Mouse (Mus musculus) kidney, embryonic 16.5 days (tissue): ENCODE data around the gene Arl8a. TPM values are rescaled to one million over a fixed set of nuclear protein-coding genes. Genes with fewer than 3 reads are reported as not detected.

ENCODE experiments used
- ATAC-seq: fragments of 200-750 bp; cut with Nextera tagmentation; 2 replicates; pipeline ENCODE4 v1.8.0; 2017; ENCODE audit warnings: moderate TSS enrichment; ENCODE audit not compliant: low FRiP score, low TSS enrichment
- H3K27ac ChIP-seq: fragments of 300-500 bp; sonication (generic); 2 replicates; pipeline ENCODE4 v1.5.1; 2014; ENCODE audit warnings: low read length
- H3K27me3 ChIP-seq: fragments of 300-500 bp; sonication (generic); 2 replicates; pipeline ENCODE4 v1.6.1; 2014; ENCODE audit warnings: low read length, control low read depth, mixed read lengths; ENCODE audit not compliant: insufficient read depth
- H3K36me3 ChIP-seq: fragments of 300-500 bp; sonication (generic); 2 replicates; pipeline ENCODE4 v1.6.1; 2014; ENCODE audit warnings: low read length, control low read depth, mixed read lengths; ENCODE audit not compliant: insufficient read depth
- H3K4me1 ChIP-seq: fragments of 300-500 bp; sonication (generic); 2 replicates; pipeline ENCODE4 v1.6.1; 2014; ENCODE audit warnings: low read length, control low read depth, mixed read lengths; ENCODE audit not compliant: insufficient read depth
- H3K4me2 ChIP-seq: fragments of 300-500 bp; sonication (generic); replicated peaks from 2 replicates; pipeline ENCODE4 v1.6.1; 2014; ENCODE audit warnings: low read depth, low read length
- H3K4me3 ChIP-seq: fragments of 300-500 bp; sonication (generic); 2 replicates; pipeline ENCODE4 v1.5.1; 2014; ENCODE audit warnings: mild to moderate bottlenecking, low read length
- H3K9ac ChIP-seq: fragments of 300-500 bp; sonication (generic); replicated peaks from 2 replicates; pipeline ENCODE4 v1.6.1; 2014; ENCODE audit warnings: low read length
- H3K9me3 ChIP-seq: fragments of 300-500 bp; sonication (generic); 2 replicates; pipeline ENCODE4 v1.6.1; 2016; ENCODE audit warnings: low read length, control low read depth
- WGBS: fragments of 180-500 bp; shearing (Covaris S2); extraction: QIAGEN DNeasy Blood & Tissue Kit; methylation state at CpG from one replicate; pipeline ENCODE4 v1.1.7; 2014; 5-methylcytosine and 5-hydroxymethylcytosine counted together
- polyA plus RNA-seq: library from polyadenylated mRNA; unstranded; fragments of >200 nt; fragmentation: Nextera tagmentation; extraction: Ambion mirVana; gene quantifications from 2 replicates; pipeline ENCODE4 v1.2.1, GENCODE M21; 2015

The Arl8a gene
- polyA plus RNA-seq, 1 experiment from 2014 or later, result 46.7 TPM

DNA sequence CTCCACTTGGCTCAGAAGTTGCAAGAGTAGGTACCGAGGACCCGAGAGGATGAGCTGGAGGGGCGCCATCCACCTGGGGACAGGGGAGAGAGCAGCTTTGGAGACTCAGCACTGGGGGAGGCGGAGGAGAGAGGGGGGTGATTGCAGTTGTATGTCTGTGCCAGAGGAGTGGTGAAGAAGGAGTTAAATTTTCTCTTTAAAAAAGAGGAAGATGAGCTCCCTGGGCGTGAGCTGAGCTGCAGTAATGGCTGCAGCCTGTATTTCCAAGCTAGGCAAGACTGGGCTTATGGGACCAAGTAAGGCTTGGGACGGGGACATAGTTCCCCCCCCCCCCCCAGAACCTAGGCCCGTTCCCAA, 1.1 kb downstream of the Arl8a start:
- no peaks in the 10 kb centered on the region for H3K9me3 ChIP-seq
- 1% methylated on average over 6 of the region's 7 CpGs for WGBS
- H3K27me3 ChIP-seq, result no peaks in the 10 kb centered on the region
- no peaks in the 10 kb centered on the region for H3K36me3 ChIP-seq
- ATAC-seq, result peak; percentile 14
- H3K27ac ChIP-seq, result peak overlapping the region; percentile 83
- peak overlapping the region; percentile 97 for H3K4me3 ChIP-seq
- peak overlapping the region; percentile 82 for H3K4me2 ChIP-seq
- peak overlapping the region; percentile 96 for H3K9ac ChIP-seq
- H3K4me1 ChIP-seq, result peaks cover 12% of the 10 kb centered on the region

DNA sequence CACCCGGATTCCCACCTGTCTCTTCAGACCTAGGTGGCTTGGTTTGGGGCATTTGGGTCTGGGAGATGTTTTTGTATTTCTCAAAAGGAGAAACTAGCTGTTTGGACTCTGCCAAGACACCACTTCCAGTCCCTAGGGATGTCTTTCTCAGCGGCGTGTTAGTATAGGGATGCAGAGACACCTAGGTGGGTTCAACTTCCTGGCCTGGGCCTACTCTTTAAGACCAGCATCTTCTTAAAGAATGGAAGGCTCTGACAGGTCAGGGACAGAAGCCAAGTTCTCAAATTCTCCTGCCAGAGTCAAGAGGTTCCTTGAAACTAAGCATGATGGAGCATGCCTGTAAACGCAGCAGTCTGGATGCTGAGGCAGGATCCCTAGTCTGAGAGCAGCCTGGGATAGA, 1.9 kb downstream of the Arl8a start:
- ATAC-seq, result no peak
- peaks cover 12% of the 10 kb centered on the region for H3K4me1 ChIP-seq
- H3K4me3 ChIP-seq, result peak overlapping the region; percentile 97
- H3K9me3 ChIP-seq, result no peaks in the 10 kb centered on the region
- 67% methylated on average over 4 of the region's 4 CpGs for WGBS
- H3K9ac ChIP-seq, result no peak overlapping the region; the same call in 1 of the 2 replicates
- no peak overlapping the region for H3K27ac ChIP-seq
- peak overlapping the region; percentile 82 for H3K4me2 ChIP-seq
- no peaks in the 10 kb centered on the region for H3K36me3 ChIP-seq
- H3K27me3 ChIP-seq, result no peaks in the 10 kb centered on the region

DNA sequence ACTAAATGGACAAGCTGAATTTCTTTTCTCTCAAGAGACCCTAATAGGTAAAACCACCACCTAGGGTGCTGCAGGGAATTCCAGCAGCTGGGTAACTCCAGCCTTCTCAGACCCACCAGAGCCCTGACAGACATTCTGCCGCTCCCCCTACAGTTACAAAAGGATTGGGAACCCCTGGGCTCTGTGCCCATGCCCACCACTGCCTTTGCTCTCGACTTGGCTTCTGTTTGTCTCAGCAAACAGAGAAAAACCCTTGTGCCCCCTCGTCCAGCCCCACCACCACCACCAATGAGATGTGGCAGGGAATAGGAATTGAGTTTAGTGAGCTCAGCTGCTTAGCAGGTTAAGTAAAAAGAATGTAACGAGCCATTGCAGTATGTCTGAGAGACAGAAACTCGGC, 2.4 kb downstream of the Arl8a start:
- Histone ChIP-seq H3K4me2 (no peak overlapping the region), H3K4me3 (no peak overlapping the region), H3K4me1 (peaks cover 15% of the 10 kb centered on the region), H3K9me3 (no peaks in the 10 kb centered on the region), H3K9ac (no peak overlapping the region), H3K36me3 (no peaks in the 10 kb centered on the region), H3K27me3 (no peaks in the 10 kb centered on the region), H3K27ac (no peak overlapping the region)
- WGBS, result 66% methylated on average over 5 of the region's 5 CpGs
- ATAC-seq, result no peak

DNA sequence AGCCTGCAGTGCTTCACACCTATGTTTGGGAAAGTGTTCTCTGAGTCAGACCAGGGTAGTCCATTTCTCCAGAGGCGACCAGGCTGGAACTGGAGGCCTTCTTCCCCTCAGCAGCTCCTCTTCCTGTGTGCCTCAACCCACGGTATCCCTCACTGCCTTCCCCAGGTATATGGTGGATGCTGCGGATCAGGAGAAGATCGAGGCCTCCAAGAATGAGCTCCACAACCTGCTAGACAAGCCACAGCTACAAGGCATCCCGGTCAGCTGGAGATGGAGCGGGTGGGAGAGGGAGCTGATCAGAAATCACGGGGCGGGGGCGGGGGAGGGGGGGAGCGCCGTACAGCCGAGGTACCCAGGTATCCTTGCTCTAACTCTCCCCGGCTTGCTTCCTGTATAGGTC, 7.4 kb downstream of the Arl8a start:
- Histone ChIP-seq H3K4me2 (peak overlapping the region; percentile 56), H3K27ac (peak overlapping the region; percentile 37; the same call in 1 of the 2 replicates), H3K4me1 (peaks cover 16% of the 10 kb centered on the region), H3K9me3 (no peaks in the 10 kb centered on the region), H3K36me3 (peaks cover 17% of the 10 kb centered on the region), H3K27me3 (no peaks in the 10 kb centered on the region), H3K9ac (peak overlapping the region; percentile 64), H3K4me3 (peak overlapping the region; percentile 33)
- 18% methylated on average over 8 of the region's 13 CpGs for WGBS
- no peak for ATAC-seq

DNA sequence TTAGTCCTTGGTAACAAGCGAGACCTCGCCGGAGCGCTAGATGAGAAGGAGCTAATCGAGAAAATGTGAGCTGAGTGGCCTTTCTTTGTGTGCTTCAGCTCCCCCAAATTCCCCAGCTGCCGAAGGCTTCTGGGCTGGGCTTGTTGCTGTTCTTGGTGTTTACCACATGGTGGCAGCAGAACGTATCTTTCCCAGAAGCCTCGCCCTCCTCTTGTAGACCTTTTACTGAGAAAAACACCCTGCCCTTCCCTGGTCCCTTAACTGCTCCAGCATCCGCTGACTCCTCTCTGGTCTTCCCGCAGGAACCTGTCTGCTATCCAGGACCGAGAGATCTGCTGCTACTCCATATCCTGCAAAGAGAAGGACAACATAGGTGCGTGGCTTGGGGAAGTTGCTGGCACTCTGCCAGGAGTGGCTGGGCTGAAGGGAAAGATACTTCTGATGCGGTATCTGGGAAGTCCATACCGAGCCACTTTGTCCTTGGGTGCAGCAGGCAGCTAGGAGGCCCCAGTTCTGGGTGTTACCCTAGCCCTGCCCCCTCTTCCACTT, 7.9 kb downstream of the Arl8a start:
- Histone ChIP-seq H3K4me2 (peak overlapping the region; percentile 56), H3K27ac (peak overlapping the region; percentile 37), H3K4me3 (peak overlapping the region; percentile 33), H3K36me3 (peaks cover 17% of the 10 kb centered on the region), H3K9ac (peak overlapping the region; percentile 64), H3K4me1 (peaks cover 17% of the 10 kb centered on the region), H3K9me3 (no peaks in the 10 kb centered on the region), H3K27me3 (no peaks in the 10 kb centered on the region)
- peak; percentile 64 for ATAC-seq
- WGBS, result 2% methylated on average over 14 of the region's 14 CpGs

DNA sequence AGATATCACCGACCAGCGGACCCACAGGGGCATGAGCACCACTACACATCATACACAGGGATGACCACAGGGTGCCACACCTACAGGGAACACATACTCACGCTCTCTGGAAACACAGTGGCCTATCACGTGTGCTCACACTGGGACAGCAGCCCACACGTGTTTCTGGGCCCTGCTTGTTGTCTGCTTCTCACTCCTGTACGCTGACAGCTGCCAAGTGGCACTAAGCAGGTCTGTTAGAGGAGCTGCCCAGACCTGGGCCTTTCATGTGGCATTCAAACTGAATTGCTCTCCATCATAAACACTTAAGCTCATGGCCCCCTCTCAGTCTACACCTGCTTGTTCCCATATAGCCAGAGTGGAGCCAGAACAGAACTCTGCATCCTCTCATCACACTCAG, 9.7 kb downstream of the Arl8a start:
- H3K36me3 ChIP-seq, result peaks cover 17% of the 10 kb centered on the region
- no peak overlapping the region for H3K4me2 ChIP-seq
- H3K9ac ChIP-seq, result no peak overlapping the region
- ATAC-seq, result no peak
- no peak overlapping the region for H3K27ac ChIP-seq
- no peaks in the 10 kb centered on the region for H3K27me3 ChIP-seq
- H3K4me1 ChIP-seq, result peaks cover 17% of the 10 kb centered on the region
- 91% methylated on average over 6 of the region's 6 CpGs for WGBS
- H3K9me3 ChIP-seq, result no peaks in the 10 kb centered on the region
- H3K4me3 ChIP-seq, result no peak overlapping the region

DNA sequence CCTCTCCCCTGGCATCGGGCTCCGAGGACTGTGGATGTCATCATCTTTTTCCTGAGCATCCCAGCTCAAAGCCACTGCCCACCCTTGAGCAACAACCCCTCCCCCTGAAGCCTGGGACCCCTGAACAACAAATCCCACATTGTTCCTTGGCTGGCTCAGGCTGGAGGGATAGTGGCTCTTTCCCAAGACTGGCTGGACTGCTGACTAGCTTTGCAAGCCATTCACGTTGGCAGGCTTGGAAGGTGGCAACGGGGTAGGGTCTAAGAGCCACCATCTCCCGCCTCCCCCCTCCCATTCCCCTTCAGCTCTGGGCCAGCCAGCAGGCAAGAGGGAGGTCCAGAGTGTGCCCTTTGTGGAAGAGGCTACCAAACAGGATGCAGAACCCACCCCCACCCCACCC, 12.0 kb downstream of the Arl8a start:
- WGBS, result 66% methylated on average over 5 of the region's 5 CpGs
- Histone ChIP-seq H3K4me1 (peaks cover 17% of the 10 kb centered on the region), H3K27ac (no peak overlapping the region), H3K4me3 (no peak overlapping the region), H3K27me3 (no peaks in the 10 kb centered on the region), H3K9ac (no peak overlapping the region), H3K36me3 (peaks cover 17% of the 10 kb centered on the region), H3K4me2 (no peak overlapping the region), H3K9me3 (no peaks in the 10 kb centered on the region)
- ATAC-seq, result no peak

DNA sequence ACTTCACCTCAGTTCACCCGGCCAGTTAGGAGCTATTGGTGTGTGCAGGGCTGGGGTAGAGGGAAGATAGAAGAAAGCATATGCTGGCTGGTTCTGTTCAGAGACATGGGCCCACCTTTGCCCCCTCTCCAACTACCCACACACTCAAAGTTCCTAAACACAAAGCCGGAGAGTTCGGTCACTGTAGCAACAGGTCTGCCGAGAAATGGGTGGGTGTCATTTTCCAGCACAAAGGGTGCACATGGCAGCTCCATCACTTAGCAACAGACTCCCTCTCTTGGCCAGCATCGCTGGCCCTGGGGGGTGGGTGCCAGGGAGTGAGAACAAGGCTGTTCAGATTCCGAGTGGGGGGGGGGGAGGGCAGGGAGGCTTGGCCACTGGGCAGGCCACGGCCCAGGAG, 12.4 kb downstream of the Arl8a start:
- Histone ChIP-seq H3K9ac (no peak overlapping the region), H3K9me3 (no peaks in the 10 kb centered on the region), H3K4me3 (no peak overlapping the region), H3K36me3 (peaks cover 17% of the 10 kb centered on the region), H3K27me3 (no peaks in the 10 kb centered on the region), H3K27ac (no peak overlapping the region), H3K4me2 (no peak overlapping the region), H3K4me1 (peaks cover 13% of the 10 kb centered on the region)
- no peak for ATAC-seq
- 45% methylated on average over 7 of the region's 7 CpGs for WGBS

DNA sequence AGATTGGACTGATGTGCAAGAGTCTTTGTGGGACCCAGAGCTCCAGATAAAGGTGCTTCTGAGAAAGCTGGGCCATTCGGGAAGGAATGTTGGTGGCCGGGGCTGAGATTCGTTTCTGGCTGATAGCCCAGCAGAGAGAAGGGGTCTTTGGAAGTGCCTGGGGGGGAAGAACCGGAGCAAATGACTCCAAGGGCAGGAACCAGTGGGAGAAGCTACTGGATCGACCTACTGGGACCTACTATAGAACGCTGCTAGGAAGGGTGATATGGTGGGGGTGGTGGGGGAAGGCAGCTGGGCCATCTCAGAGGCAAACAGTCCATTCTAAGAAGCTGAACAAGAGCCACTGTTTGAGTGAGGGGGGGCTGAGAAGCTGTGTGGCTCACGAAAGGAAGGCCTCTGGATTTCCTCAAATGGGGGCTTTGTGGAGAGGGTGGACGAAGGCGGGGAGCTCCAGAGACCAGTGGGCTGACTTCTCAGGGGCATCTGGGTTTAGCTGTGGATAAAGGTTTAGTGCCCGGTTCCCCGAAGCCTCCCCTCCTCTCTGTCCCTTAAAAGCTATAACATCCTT, 13.0 kb downstream of the Arl8a start:
- no peak overlapping the region for H3K27ac ChIP-seq
- H3K27me3 ChIP-seq, result no peaks in the 10 kb centered on the region

DNA sequence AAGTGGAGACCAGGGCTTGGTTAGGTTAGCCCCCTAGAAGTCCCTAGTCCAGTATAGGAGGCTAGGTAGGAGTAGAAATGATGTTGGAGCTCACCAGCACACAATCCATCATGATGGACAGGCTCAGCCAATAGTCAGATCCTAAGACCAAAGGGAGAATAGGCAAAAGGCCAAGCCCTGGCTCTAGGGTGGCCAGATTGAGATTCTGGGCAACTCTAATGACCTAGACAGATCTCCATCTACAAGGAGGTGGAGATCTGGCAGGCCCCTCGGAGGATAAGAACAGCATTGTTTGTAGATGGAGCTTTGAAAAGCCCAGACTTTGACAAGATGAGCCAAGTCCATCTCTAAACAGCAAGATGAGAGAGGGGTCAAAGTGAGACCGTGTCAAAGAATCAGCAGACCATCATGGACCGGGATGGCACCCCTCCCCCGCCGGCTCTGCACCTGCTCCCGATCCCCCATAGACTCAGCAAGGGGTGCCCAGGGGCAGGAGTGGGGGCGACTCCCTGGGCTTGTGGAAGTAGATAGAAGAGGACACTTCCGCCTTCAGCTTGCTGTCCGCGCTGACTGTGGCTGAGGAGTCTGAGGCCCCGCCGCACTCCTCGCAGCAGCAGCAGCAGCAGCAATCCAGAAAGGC, 13.9 kb downstream of the Arl8a start:
- Histone ChIP-seq H3K9me3 (no peaks in the 10 kb centered on the region), H3K27ac (no peak overlapping the region), H3K4me3 (no peak overlapping the region), H3K4me1 (peaks cover 6% of the 10 kb centered on the region; the same call in 1 of the 2 replicates), H3K9ac (no peak overlapping the region), H3K36me3 (peaks cover 12% of the 10 kb centered on the region), H3K4me2 (no peak overlapping the region), H3K27me3 (no peaks in the 10 kb centered on the region)
- WGBS, result 89% methylated on average over 13 of the region's 13 CpGs
- no peak for ATAC-seq

More for the DNA sequence above, 13.0 kb downstream of the Arl8a start:
- no peak overlapping the region for H3K4me2 ChIP-seq
- H3K4me3 ChIP-seq, result no peak overlapping the region
- peaks cover 8% of the 10 kb centered on the region for H3K4me1 ChIP-seq
- peaks cover 17% of the 10 kb centered on the region for H3K36me3 ChIP-seq
- H3K9me3 ChIP-seq, result no peaks in the 10 kb centered on the region
- H3K9ac ChIP-seq, result no peak overlapping the region
- WGBS, result 73% methylated on average over 11 of the region's 11 CpGs
- no peak for ATAC-seq
